19 mouse cellular contexts compared by ENCODE assay signal in genomic region chr9:66326879-66327278, GRCm38 (mm10).
"Had no signal": no experiment of that assay in that cellular context is flagged by ENCODE, and none has a peak within 500 bp of the region (broad histone marks: within the 10 kb centered on the region; RNA-seq: fewer than 3 reads in every experiment).

No protein-coding gene starts in this region.

- ATAC-seq: midbrain, embryonic 16.5 days had no signal

- DNase-seq: lung, adult 18-20 months; lung, embryonic 14.5 days; lung, postnatal 10 days; lung, postnatal 4 days; midbrain, embryonic 14.5 days; retina, postnatal 1 day; right cerebral cortex, adult 18-20 months; right cerebral cortex, postnatal 25 days; right cerebral cortex, postnatal 4 days; spleen, adult 18-20 months; thymus, adult 18-20 months; thymus, postnatal 14 days; thymus, postnatal 36 days had no signal

- H3K4me2 ChIP-seq: lung, embryonic 14.5 days; midbrain, embryonic 12.5 days; neural tube, embryonic 13.5 days; neural tube, embryonic 15.5 days had no signal

- H3K27ac ChIP-seq: midbrain, embryonic 10.5 days; midbrain, embryonic 12.5 days; neural tube, embryonic 13.5 days; neural tube, embryonic 15.5 days had no signal

- H3K4me3 ChIP-seq: midbrain, embryonic 10.5 days; midbrain, embryonic 12.5 days; myocyte; neural tube, embryonic 13.5 days; neural tube, embryonic 15.5 days had no signal

- H3K27me3 ChIP-seq: midbrain, embryonic 12.5 days; neural tube, embryonic 13.5 days; neural tube, embryonic 15.5 days had no signal

- H3K4me1 ChIP-seq: midbrain, embryonic 10.5 days; midbrain, embryonic 12.5 days; neural tube, embryonic 13.5 days; neural tube, embryonic 15.5 days had no signal

- H3K36me3 ChIP-seq: midbrain, embryonic 10.5 days; midbrain, embryonic 12.5 days; neural tube, embryonic 13.5 days; neural tube, embryonic 15.5 days had no signal

- H3K9me3 ChIP-seq: midbrain, embryonic 10.5 days; midbrain, embryonic 12.5 days; neural tube, embryonic 13.5 days; neural tube, embryonic 15.5 days had no signal

- H3K9ac ChIP-seq: lung, embryonic 14.5 days; midbrain, embryonic 12.5 days; neural tube, embryonic 13.5 days; neural tube, embryonic 15.5 days had no signal
